Mouse (Mus musculus): ENCODE data around the gene Atf3.

Gene Atf3

GRCm38 (mm10) chr1:191154314-191154713 is 63.5 kb downstream of the Atf3 start:
- TF ChIP-seq GATA4 (IDR thresholded peaks at IDR 0.05; ENCODE audit: insufficient replicate concordance, low read length) = peak; percentile 97

DNA sequence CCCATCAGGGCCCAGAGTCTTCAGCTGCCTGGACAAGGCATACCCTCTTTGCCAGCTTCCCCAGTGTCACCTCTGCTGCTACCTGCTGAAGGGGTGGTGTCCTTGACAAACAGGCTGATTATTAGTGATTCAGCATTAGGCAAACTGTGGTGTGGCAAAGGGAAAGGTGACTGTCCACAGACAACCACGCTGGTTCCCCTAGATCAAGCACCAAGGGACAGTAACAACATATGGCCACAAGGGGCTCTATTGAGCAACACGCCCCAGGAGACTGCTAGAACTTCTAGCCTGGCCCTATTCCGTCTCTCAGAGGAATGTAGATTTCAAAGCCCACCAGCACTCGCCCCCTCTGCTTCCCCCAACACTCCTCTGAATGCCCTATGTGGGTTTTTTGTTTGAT is 64.8 kb downstream of the Atf3 start:
- TF ChIP-seq GATA4 (IDR thresholded peaks at IDR 0.05; ENCODE audit: insufficient replicate concordance, low read length) = no peak

DNA sequence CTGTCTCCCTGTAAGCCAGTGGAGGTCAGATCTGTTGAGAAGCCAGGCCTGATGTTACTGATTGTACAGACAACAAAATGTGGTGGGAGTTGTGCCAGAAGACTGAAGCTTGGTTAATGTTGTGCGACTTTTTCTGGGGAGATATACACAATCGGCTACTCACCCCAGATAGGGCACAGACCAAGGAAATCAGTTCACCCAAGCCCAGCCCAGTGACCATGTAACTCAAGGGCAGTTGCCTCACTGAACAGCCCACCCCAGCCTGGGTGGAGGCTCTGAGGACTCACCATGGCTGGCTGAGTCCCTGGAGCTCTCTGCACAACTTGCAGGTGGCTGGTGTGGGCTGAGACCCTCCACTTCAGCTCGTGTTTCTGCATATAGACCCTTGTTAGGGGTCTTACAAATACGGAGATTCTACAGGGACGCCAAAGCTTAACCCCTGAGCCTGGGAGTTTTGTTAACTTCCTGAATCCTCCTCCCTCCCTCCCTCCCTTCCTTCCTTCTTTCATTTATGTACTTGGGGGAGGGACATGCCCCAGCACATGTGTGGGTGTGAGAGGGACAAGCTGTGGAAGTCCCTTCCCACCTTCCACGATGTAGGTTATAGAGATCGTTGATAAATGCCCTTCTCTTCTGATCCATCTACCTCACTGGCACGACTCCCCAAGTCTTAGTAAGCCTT is 66.8 kb downstream of the Atf3 start:
- TF ChIP-seq GATA4 (IDR thresholded peaks at IDR 0.05; ENCODE audit: insufficient replicate concordance, low read length) = no peak

- TF ChIP-seq GATA4 (IDR thresholded peaks at IDR 0.05; ENCODE audit: insufficient replicate concordance, low read length) = no peak
Observed at GRCm38 (mm10) chr1:191140983-191141382, 76.9 kb downstream of the Atf3 start.

DNA sequence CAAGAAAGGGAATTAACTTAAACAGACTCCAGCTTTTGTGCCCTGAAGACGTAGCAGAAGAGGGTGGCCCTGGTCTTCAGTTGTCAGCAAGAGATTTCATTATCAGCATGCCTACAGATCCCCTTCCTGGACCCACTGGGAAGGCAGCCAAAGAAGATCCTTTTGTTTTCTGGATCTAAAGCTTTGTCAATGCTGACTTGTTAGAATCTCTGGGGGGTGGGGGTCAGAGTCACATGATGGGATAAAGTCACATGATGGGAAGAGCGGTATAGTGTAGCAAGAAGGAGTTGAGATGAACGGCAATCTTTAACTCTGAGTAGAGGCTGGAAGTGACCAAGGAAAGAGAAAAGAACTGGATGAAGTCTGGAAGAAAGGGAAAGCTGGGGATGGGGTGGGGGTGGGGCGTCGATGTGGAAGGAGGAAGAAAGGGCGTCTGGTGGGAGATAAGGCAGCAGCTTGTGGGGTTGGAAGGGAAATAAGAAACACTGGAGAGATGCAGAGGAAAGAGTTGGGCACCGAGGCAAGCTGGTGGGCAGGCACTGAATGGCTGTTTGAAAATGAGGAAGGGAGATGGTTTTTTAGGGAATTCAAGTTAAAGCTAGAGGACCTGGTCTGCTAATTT is 78.9 kb downstream of the Atf3 start:
- TF ChIP-seq GATA4 (IDR thresholded peaks at IDR 0.05; ENCODE audit: insufficient replicate concordance, low read length) = no peak

DNA sequence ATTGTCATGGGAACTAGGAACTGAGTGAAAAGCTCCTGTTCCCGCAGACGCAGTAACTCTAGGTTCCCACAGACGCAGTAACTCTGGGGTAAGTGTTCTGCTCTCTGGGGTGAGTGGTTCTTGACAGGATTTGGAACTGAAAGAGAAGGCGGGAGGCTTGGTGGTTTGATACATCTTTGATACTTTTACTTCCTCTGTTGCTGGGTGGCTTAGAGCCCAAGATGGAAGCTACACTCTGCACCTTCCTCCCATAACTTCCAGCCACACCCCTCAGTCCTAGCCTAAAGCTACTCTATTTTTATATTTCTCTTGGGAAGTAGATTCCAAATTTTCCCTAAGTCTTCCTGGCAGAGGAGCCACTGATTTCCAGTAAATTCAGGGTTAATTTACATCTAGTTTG is 79.4 kb downstream of the Atf3 start:
- no peak for TF ChIP-seq GATA4 (IDR thresholded peaks at IDR 0.05; ENCODE audit: insufficient replicate concordance, low read length)

- no peak for TF ChIP-seq GATA4 (IDR thresholded peaks at IDR 0.05; ENCODE audit: insufficient replicate concordance, low read length)
Observed at GRCm38 (mm10) chr1:191135406-191135805, 82.4 kb downstream of the Atf3 start.

DNA sequence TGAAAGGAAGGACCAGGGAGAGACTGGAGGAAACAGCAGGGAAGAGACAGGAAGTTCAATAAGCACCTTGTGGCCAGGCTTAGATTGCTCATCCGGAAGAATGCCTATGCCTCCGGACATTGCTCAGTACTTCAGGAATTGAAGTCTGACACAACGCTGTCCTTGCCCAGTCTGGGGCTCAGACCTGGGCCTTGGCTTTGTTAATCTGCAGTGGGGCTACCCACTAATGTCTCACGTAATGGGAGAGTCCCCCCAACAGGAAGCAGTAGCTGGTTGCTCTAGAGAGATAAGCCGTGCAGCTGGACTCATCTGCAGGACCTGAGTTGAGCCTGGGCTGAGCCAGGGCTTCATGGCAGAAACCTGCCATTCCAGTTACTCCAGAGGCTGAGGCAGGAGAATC is 84.9 kb downstream of the Atf3 start:
- TF ChIP-seq GATA4 (IDR thresholded peaks at IDR 0.05; ENCODE audit: insufficient replicate concordance, low read length) = no peak

GRCm38 (mm10) chr1:191132240-191132639 is 85.6 kb downstream of the Atf3 start:
- TF ChIP-seq GATA4 (IDR thresholded peaks at IDR 0.05; ENCODE audit: insufficient replicate concordance, low read length) = no peak

GRCm38 (mm10) chr1:191131692-191132091 is 86.1 kb downstream of the Atf3 start:
- TF ChIP-seq GATA4 (IDR thresholded peaks at IDR 0.05; ENCODE audit: insufficient replicate concordance, low read length) = no peak

GRCm38 (mm10) chr1:191125811-191126638 is 91.8 kb downstream of the Atf3 start:
- no peak for TF ChIP-seq GATA4 (IDR thresholded peaks at IDR 0.05; ENCODE audit: insufficient replicate concordance, low read length)

DNA sequence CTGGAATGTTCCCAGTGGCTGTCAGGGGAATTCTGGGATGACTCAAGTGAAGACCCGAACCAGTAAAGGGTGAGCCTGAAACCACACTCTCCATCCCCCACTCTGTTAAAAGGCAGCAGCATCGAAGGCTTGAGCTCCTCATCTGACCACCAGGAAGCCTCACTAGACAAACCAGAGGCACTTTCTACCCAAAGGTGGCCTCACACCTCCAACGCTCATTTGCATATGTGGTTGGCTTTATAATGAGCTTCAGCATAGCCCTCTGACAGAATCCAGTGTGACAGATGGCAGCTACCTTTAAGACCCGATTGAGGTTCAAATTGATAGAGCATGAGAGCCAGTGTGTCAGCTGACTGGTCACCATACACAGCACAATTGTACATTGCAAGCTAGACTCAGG is 93.6 kb downstream of the Atf3 start:
- TF ChIP-seq GATA4 (IDR thresholded peaks at IDR 0.05; ENCODE audit: insufficient replicate concordance, low read length) = no peak

DNA sequence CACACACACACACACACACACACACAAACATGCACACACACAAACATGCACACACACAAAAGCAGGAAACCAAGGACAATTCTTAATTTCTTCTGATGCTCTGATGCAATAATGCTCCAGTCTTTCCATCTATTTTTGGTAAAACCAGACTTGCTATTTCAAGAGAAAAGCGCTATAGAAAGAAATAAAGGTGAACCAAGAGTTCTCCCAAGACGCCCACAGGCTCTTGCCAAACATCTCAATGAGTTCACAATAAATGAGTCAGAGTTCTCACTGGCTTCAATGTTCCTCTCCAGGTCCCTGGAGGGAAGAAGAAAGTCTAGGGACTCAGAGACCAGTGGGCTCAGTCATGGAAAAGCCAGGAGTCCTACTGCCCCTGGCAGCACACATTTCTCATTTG is 94.1 kb downstream of the Atf3 start:
- no peak for TF ChIP-seq GATA4 (IDR thresholded peaks at IDR 0.05; ENCODE audit: insufficient replicate concordance, low read length)

DNA sequence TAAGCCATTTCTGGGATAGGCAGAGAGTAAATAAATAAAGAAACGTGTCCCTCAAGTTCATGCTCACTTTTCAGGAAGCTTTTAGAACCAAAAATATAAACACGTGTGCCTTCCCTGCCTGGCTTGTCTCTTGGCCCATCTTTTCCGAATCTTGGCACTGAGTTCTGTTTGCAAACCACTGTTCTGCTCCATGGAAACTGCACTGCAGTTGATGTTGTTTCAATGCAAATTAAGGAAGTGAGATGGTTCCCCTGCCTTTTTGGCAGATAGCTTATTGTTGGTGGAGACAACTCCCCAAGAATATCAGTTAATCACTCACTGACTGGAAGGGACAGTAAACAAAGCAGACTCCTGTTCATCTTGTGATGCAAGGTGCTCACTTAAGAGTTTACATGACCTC is 95.1 kb downstream of the Atf3 start:
- no peak for TF ChIP-seq GATA4 (IDR thresholded peaks at IDR 0.05; ENCODE audit: insufficient replicate concordance, low read length)
